Mouse (Mus musculus) midbrain, postnatal 0 days (tissue): ENCODE measurements at regions not wholly inside any gene's neighbourhood (a gene's known extent, or its start where the extent isn't known, plus 50 kb on each side); places are given as distances from the start of the nearest gene placed in this dataset.
A peak's percentile ranks its signal among the peaks of the same experiment; 100 is the strongest.

Experiments used
- ATAC-seq: fragments of 200-750 bp; cut with Nextera tagmentation; 2 replicates; pipeline ENCODE4 v1.8.0; 2017; ENCODE audit warnings: moderate number of reproducible peaks, mild to moderate bottlenecking, moderate TSS enrichment, moderate library complexity; ENCODE audit not compliant: low FRiP score
- DNase-seq: peaks from one replicate; pipeline ENCODE4 v3.0.0-alpha.2; 2015; ENCODE audit warnings: low spot score
- H3K27ac ChIP-seq: fragments of 300-500 bp; sonication (generic); 2 replicates; pipeline ENCODE4 v1.5.1; 2014; ENCODE audit warnings: low read depth, mild to moderate bottlenecking, low read length, mixed read lengths
- H3K27me3 ChIP-seq: fragments of 300-500 bp; sonication (generic); 2 replicates; pipeline ENCODE4 v1.6.1; 2014; ENCODE audit warnings: low read length, control low read depth, mixed read lengths; ENCODE audit not compliant: insufficient read depth
- H3K36me3 ChIP-seq: fragments of 300-500 bp; sonication (generic); 2 replicates; pipeline ENCODE4 v1.6.1; 2014; ENCODE audit warnings: low read length, control low read depth, mixed read lengths; ENCODE audit not compliant: insufficient read depth
- H3K4me1 ChIP-seq: fragments of 300-500 bp; sonication (generic); 2 replicates; pipeline ENCODE4 v1.6.1; 2014; ENCODE audit warnings: mild to moderate bottlenecking, control low read depth, antibody characterized with exemption, low read length, mixed read lengths; ENCODE audit not compliant: insufficient read depth
- H3K4me2 ChIP-seq: fragments of 300-500 bp; sonication (generic); 2 replicates; pipeline ENCODE4 v1.6.1; 2014; ENCODE audit warnings: low read depth, mild to moderate bottlenecking, low read length, mixed read lengths; ENCODE audit not compliant: poor library complexity, severe bottlenecking
- H3K4me3 ChIP-seq: fragments of 300-500 bp; sonication (generic); 2 replicates; pipeline ENCODE4 v1.5.1; 2014; ENCODE audit warnings: low read depth, mild to moderate bottlenecking, low read length, moderate library complexity
- H3K9ac ChIP-seq: fragments of 300-500 bp; sonication (generic); replicated peaks from 2 replicates; pipeline ENCODE4 v1.6.1; 2014; ENCODE audit warnings: mild to moderate bottlenecking, low read length, moderate library complexity, mixed read lengths; ENCODE audit not compliant: poor library complexity, severe bottlenecking
- H3K9me3 ChIP-seq: fragments of 300-500 bp; sonication (generic); 2 replicates; pipeline ENCODE4 v1.6.1; 2016; ENCODE audit warnings: low read length, control low read depth
- CTCF ChIP-seq: IDR thresholded peaks from 2 replicates; pipeline ENCODE4 v1.5.1; 2016; ENCODE audit warnings: antibody characterized with exemption, mild to moderate bottlenecking
- WGBS: fragments of 180-500 bp; shearing (Covaris S2); extraction: QIAGEN DNeasy Blood & Tissue Kit; methylation state at CpG from one replicate; pipeline ENCODE4 v1.1.7; 2014; 5-methylcytosine and 5-hydroxymethylcytosine counted together

GRCm38 (mm10) chr5:97693333-97693940 lies 236.6 kb upstream of the Gk2 start:
- Histone ChIP-seq H3K27me3 (no peaks in the 10 kb centered on the region), H3K9me3 (no peaks in the 10 kb centered on the region), H3K9ac (no peak overlapping the region), H3K27ac (no peak overlapping the region), H3K36me3 (no peaks in the 10 kb centered on the region), H3K4me1 (no peaks in the 10 kb centered on the region), H3K4me2 (no peak overlapping the region), H3K4me3 (no peak overlapping the region)
- DNase-seq = no peak
- TF ChIP-seq CTCF = no peak
- WGBS = 84% methylated on average over 10 of the region's 10 CpGs
- no peak for ATAC-seq

- H3K4me1 ChIP-seq = no peaks in the 10 kb centered on the region
- H3K27me3 ChIP-seq = no peaks in the 10 kb centered on the region
- DNase-seq = no peak
- no peak overlapping the region for H3K27ac ChIP-seq
- ATAC-seq = no peak
- H3K4me2 ChIP-seq = no peak overlapping the region
- H3K9ac ChIP-seq = no peak overlapping the region
- H3K9me3 ChIP-seq = no peaks in the 10 kb centered on the region
- H3K36me3 ChIP-seq = no peaks in the 10 kb centered on the region
- TF ChIP-seq CTCF = no peak
- H3K4me3 ChIP-seq = no peak overlapping the region
Observed at GRCm38 (mm10) chr5:97685443-97685842, 228.6 kb upstream of the Gk2 start.

GRCm38 (mm10) chr5:97684592-97685258 lies 227.9 kb upstream of the Gk2 start:
- ATAC-seq = no peak
- H3K9ac ChIP-seq = no peak overlapping the region
- H3K4me3 ChIP-seq = no peak overlapping the region
- no peaks in the 10 kb centered on the region for H3K36me3 ChIP-seq
- H3K4me1 ChIP-seq = no peaks in the 10 kb centered on the region
- no peak overlapping the region for H3K27ac ChIP-seq
- WGBS = 85% methylated on average over 4 of the region's 4 CpGs
- H3K27me3 ChIP-seq = no peaks in the 10 kb centered on the region
- DNase-seq = no peak
- TF ChIP-seq CTCF = no peak
- H3K9me3 ChIP-seq = no peaks in the 10 kb centered on the region
- no peak overlapping the region for H3K4me2 ChIP-seq

- Histone ChIP-seq H3K36me3 (no peaks in the 10 kb centered on the region), H3K4me3 (no peak overlapping the region), H3K9ac (no peak overlapping the region), H3K4me1 (no peaks in the 10 kb centered on the region), H3K27me3 (no peaks in the 10 kb centered on the region), H3K4me2 (no peak overlapping the region), H3K27ac (no peak overlapping the region), H3K9me3 (no peaks in the 10 kb centered on the region)
- TF ChIP-seq CTCF = no peak
- 65% methylated on average over 3 of the region's 3 CpGs for WGBS
- no peak for ATAC-seq
- DNase-seq = peak; percentile 27
Observed at GRCm38 (mm10) chr5:97669726-97670125, 212.9 kb upstream of the Gk2 start.

GRCm38 (mm10) chr5:97656167-97656924 lies 199.5 kb upstream of the Gk2 start:
- Histone ChIP-seq H3K27me3 (no peaks in the 10 kb centered on the region), H3K9me3 (no peaks in the 10 kb centered on the region), H3K36me3 (no peaks in the 10 kb centered on the region), H3K4me3 (no peak overlapping the region), H3K4me1 (no peaks in the 10 kb centered on the region), H3K27ac (no peak overlapping the region), H3K4me2 (no peak overlapping the region), H3K9ac (no peak overlapping the region)
- DNase-seq (no peak), ATAC-seq (no peak)
- TF ChIP-seq CTCF = no peak
- WGBS = 89% methylated on average over 12 of the region's 12 CpGs

- 90% methylated on average over 6 of the region's 6 CpGs for WGBS
- Histone ChIP-seq H3K4me3 (no peak overlapping the region), H3K9ac (no peak overlapping the region), H3K27me3 (no peaks in the 10 kb centered on the region), H3K9me3 (no peaks in the 10 kb centered on the region), H3K27ac (no peak overlapping the region), H3K4me2 (no peak overlapping the region), H3K36me3 (no peaks in the 10 kb centered on the region), H3K4me1 (no peaks in the 10 kb centered on the region)
- peak; percentile 27 for DNase-seq
- TF ChIP-seq CTCF = no peak
- ATAC-seq = no peak
Observed at GRCm38 (mm10) chr5:97655266-97655665, 198.4 kb upstream of the Gk2 start.
